Mouse (Mus musculus) regulatory T cell (primary cell): ENCODE data around the gene Clec16a.

Source experiments
- in situ Hi-C: fragments of 300-600 bp; cut with MboI, MseI; formaldehyde crosslinking; loops from one replicate; pipeline ENCODE4 v1.15.1; 2025; ENCODE audit warnings: high pct_unique_total_duplicates

Gene Clec16a

DNA sequence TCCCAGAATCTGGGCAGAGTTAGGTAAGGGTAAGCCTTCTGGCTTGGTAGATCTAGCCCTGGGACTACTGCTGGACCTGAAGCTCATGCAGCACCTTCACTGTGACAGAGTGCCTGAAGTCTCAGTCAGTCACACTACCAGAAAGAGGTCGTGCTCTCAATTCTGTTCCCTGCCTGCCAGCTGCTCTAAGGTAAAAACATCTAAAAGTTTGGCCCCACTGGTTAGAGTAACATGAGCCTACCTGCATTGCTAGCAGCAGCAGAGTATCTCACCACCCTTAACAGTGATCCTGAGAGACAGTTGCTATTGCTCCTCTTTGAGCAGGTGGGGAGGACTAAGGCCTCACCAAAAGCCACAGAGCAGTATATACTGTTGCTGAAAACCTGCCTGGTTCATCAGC lies 160.3 kb downstream of the Clec16a start:
- in situ Hi-C loops, result no loop called here

DNA sequence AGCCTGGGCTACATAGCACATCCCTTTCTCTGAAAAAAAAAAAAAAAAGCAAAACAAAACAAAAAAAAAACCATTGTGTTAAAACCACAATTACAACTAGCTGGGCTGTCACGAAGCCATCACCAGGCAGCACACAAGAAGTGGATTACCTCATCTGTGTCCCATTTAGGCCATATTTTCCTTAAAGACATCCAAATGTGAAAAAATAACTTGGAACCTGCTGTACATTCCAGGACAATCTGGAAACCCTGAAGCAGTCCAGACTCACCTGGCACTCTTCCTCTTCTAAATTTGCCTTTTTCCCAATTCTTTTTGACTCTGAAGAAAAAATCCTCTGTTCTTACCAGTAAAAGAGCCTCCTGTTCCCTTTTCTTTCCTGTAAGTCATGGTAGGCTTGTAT lies 166.4 kb downstream of the Clec16a start:
- in situ Hi-C loops, result no loop called here

DNA sequence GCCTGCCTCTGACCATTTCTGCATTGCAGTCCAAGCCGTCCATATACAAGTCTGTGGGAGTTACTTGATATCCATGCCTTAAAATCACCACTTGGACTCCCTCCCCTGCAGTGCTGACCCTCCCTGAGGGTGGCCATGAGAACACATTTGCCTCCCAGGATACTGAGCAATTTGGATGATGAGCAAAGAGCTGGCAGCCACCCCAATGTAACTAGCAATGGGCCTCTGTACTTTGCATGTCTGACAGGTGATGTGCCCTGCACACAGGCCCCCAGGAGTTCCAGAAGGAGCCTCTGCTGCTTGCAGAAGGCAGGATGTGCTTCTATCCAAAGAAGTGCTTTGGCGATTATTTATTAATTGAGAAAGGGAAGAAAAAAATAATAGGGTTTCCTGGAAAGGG lies 167.9 kb downstream of the Clec16a start:
- in situ Hi-C loops, result no loop called here

DNA sequence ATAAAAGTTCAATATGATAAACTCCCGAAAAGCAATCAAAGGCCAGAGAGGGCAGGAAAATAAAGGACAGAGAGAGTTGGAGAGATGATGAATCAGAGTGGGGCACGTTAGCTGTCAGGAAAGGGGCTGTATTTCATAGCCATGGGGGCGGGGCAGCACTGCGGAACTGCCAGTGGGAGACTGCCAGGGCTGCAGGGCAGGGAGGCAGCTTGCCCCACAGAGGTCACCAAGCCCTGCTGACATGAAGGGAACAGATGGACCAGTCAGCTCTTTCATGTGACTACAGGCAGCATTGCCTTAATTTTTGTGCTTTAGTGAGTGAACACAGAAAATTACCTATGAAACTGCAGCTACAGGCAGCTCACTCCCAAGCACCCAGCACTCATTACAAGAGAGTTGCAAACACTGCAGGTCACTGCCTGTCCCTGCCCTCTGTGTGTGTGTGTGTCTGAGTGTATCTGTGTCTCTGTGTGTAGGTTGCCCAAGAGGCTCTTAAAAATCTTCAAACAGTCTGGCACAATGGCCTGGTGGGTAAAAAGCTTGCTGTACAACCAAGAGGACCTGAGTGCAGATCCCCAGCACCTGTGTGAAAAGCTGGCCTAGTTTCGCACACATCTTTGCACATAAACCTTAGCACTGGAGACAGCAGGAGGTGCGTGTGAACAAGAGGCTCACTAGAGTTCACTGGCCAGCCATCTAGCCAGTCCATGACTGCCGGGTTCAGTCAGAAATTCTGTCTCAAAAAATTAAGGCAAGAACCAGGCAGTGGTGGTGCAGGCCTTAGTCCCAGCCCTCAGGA lies 168.5 kb downstream of the Clec16a start:
- in situ Hi-C loops, result no loop called here

DNA sequence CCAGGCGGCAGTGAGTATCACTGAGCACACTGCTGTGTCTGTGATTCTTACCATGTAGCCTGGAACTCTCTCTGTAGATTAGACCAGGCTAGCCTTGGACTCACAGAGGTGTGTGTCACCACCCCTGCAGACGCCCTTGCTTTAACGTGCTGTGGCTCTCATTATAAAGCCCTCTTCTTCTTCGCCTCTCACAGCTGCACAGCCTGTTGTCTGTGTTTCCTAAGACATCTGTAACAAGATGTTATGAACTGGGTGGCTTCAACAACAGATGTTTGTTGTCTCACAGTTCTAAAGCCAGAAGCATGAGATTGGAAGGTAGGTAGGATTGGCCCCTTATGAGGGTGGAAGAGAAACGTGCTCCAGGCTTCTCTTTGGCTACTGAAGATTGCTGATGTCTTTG lies 170.1 kb downstream of the Clec16a start:
- in situ Hi-C loops, result no loop called here

DNA sequence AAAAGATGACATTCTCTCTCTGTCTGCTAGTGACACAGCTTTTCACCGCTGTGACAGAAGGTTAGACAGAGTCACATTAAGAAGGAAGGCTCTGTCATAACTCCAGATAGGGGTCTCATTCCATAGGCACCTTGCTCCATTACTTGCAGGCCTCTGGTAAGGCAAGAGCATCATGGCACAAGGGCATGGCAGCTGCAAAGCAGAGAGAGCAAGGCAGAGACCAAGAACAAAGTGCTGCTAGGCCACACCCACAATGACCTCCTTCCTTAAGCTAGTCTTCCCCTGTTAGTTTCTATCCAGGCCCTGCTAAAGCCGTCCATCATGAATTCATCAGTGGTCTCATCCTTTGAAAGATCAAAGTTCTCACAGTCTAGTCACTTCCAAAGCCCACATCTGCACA lies 170.5 kb downstream of the Clec16a start:
- in situ Hi-C loops, result no loop called here

DNA sequence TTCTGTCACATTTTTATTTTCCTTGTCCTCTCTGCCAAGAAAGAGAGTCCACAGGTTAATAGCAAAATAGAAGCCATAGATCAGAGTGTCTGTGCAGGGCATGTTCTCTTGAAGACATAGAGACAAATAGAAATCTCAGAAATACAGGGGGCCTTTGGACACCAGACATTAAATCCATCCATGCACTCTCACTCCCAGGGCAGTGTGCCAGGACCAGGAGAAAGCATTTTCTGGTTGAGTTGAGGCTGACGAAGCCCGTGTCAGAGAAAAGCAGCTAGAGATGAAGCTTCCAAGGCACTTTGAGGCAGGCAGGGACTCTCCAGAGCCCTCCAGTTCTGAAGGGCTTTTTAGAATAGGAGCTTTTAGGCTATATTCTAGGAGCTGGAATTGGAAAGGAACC lies 171.6 kb downstream of the Clec16a start:
- in situ Hi-C loops, result no loop called here

DNA sequence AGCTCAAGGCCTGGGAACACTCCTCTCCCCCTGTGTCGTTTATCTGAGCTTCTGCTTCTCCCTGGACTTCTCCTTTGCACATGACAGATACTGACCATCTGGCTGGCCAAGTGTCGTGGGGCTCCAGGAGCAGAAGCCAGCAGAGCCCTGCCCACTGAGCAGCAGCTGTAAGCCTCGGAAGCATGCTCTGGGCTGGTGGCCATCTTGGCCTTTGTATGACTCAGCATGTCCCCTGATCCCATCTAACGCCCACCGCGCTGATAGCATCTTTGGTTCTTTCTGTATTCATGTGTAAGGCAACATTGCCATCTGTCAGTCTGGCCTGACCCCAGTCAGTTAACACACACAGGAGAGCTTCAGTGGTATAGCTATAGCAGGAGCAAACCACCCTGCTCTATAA lies 174.8 kb downstream of the Clec16a start:
- in situ Hi-C loops, result no loop called here

DNA sequence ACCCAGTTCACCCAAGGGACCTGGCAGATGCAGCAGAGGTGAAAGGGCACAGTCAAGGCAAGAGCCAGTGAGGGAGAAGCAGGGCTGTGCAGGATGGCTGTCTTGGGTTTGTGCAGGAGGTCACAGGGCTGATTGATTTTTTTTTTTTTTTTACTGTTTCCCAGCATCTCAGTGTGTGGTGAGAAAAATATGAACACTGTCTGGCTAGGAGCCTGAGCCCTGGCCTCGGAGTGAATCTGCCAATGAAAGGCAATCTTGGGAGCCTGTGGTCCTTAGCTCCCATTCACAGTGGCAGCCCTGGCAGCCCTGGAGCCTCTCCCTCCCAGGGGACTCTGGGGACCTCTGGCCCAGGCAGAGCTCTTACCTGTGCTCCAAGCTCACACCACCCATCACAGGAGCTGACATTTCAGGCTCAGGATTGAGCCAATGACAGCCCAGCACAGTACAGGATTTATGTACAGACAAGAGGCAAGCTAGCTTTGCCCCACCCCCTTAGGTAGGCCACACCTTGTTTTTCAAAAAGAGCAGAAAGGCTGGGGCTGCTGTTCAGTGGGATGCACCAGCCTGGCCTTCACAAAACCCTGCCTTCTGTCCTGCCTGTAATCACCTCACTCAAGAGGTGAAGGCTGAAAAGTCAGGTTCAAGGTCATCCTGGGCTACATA lies 177.9 kb downstream of the Clec16a start:
- in situ Hi-C loops, result no loop called here

DNA sequence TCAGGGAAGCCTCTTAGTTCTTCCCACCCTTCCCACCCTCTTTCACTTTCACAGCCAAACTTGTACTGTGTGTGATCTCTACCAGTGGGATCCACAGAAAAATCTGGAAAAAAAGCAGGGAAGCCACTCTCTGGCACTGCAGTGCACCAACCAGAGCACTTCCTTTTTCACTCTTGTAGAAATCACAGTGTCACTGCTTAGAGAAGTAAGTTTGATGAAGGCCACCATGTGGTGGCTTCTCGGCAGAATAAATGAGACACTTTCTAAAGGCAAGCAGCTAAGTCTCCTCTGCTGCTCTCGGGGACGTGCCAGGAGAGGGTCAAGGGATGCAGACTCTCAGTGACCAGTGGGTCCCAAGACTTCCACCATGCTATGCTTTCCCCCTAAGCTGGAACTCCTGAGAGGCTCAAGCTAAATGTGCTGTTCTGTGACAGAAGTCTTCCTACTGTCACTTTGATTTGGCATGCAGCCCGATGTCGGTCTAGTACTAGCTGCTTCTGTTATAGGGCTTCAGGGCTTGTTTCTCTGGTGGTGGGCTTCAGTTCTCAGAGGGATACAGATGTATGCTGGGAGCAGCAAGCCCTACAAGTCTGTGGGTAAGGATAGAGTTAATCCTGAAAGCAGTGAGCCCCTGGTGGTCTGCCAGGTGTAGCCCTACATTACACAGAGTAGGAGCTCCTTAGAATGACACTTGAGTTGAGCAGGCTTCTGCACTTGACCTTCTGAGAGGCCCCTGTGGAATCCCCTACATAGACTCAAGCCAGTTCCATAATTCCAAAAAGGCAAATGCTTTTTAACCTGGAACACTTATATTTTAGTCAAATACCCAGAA lies 178.9 kb downstream of the Clec16a start:
- in situ Hi-C loops, result no loop called here

DNA sequence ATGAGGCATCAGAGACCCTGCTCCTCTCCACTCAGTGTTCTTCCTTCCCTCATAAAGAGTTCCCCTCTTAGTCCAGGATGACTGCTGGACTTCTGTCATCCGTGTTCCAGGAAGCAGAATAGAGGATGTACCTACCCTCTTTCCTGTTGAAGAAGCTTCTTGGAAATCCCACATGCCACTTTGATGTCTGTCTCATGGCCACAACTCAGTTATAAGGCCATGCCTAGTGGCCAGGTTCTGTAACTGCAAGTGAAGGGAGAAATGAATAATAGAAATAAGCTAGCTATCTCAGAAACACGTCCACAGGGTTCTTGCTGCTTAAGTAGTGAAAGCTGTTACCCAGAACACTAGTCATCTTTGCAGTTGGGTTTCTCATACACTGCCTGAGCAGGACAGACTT lies 180.0 kb downstream of the Clec16a start:
- in situ Hi-C loops, result no loop called here

DNA sequence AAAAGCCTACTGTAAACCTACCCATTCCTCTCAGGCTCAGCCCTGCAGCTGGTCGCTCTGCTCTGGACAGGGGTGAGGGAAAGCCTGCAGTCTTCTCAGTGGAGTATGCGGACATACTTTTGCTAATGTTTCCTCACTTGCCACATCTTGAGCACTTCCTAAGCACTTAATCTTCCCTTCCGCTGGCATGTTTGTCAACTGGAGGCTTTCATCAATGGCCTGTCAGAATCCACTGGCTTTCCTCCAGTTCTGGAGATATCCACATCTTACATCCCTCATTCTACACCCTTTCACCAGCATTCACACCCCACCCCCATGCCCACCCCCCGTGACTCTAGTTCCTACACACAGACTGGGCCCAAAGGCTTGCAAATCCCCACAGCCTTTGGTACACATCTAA lies 182.5 kb downstream of the Clec16a start:
- in situ Hi-C loops, result no loop called here

DNA sequence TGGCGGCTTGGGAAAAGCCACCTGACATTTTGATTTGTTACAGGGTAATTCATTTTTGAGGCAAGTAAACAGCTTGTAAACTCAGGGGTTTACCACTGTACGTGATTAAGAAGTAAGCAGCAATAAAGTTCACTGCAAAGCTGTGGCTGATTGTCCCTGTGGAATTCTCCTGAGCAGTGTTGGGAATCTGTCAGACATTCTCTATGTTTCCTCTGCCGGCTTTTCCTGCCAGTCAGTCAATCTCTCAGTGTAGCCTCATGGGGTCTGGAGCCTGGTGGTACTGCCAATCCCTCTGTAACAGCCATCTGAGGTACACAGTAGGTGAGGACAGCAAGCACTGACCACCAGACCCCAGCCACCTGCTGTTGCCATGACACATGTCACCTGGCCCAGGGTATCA lies 183.7 kb downstream of the Clec16a start:
- in situ Hi-C loops, result no loop called here

DNA sequence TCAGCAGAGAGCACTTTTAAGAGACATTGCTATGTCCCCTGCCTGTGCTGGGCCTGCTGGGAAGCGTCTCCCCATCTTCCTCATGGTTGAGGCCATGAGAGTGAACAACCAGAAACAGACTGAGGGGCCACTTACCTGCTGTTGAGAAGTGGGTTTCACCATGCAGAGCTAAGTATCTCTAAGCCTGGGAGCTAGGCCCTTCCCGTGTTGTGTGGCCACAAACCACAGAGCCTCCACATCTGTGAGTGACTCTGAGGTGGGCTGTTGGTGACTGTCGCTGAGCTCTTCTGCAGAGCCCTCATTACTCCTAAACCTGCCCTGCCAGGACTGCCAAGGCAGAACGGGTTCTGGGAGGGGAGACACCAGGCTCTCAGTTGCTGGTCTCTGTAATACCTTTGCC lies 185.8 kb downstream of the Clec16a start:
- in situ Hi-C loops, result no loop called here

DNA sequence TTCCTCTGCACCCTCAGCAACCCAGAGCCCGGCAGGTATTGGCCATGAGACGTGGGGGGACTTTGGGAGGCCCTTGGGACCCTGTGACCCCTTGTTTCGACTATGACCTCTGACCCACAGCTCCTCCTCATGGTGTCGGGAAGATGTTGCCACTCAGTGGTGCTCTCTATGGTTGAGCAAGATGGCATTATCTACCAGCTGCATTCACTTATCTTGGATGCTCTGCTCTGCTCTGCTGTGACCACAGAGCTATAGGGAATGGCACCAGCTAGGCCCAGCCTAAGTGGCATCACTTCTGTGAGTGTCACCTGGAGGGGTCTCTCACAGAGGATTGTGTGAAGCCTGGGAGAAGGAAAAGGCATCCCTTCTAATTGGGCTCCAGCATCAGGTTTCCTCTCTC lies 186.6 kb downstream of the Clec16a start:
- in situ Hi-C loops, result no loop called here

DNA sequence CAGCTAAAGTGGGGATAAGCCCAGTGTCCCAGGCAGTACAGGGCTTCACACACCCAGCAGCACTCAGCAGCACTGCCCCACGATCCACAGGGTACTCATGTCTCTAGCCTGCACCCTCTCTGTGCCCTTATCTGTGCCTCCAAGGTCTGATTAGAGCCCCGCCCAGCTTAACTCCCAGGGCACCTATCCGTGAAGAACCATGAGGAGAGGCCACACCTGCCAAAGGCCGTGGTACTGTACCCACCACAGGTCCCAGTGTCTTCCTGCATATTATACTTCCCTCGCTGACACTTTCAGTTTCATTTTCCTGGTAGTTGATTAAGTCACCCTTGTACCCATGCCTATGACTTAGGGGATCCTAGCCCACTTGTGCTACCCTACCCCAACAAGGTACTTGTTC lies 187.3 kb downstream of the Clec16a start:
- in situ Hi-C loops, result no loop called here

DNA sequence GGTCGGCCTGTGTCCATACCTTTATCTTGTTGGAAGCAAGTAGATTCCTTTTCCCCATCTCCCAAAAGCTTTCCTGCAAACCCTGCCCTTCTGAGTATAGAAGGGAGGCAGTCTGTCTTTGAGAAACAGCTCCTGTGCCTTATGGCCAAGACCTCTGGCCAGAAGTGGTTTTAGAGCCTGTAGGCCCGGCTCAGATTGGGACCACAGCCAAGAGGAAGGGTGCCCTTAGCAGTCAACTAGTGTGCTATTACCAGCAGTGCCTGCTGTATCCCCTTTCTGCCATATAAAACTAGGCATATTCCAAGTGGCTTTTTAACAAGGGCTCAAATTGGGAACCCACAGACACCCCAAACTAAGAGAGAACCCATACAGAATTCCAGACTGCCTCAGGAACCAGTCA lies 190.6 kb downstream of the Clec16a start:
- in situ Hi-C loops, result loop anchor here (5.0 kb wide), 1 partner anchor 73 kb away; no protein-coding TSS in a partner anchor

DNA sequence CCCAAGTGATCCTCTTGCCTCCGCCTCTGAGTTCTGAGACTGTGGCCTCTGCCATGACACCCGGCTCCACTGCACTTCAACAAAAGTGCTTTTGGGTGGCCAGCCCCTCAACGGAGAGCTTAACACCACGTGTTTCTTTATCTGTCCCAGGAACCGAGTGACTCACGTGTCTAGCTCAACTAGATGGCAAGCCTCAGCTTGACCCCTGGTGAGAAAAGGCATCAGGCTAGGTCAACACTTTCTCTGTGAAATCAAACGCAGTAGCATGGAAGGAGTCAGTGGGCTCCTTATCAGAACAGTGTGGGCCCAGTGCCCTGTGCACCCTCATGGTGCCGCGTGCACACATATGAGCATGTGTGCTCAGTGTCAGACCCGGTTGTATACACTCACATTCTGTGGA lies 191.2 kb downstream of the Clec16a start:
- in situ Hi-C loops, result loop anchor here (5.0 kb wide), 1 partner anchor 74 kb away; no protein-coding TSS in a partner anchor

DNA sequence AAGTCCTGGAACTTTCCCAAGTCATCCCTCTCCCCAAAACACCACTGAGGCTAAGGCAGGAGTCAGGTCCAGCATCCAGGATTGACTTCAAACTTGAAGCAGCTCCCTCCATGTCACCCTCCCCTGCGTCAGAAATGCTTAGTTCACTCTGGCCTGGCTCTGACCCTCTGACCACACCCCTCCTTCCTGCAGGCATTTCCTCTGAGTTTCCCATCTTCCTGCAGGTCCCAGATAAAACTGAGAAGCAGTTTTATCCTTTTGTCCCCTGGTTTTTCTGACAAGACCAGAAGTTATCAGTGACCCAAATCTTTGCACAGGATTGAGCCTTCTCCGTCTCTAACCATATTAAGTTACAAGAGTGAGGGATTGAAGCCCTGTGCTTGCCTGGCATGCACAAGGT lies 192.4 kb downstream of the Clec16a start:
- in situ Hi-C loops, result loop anchor here (5.0 kb wide), 1 partner anchor 75 kb away; no protein-coding TSS in a partner anchor

DNA sequence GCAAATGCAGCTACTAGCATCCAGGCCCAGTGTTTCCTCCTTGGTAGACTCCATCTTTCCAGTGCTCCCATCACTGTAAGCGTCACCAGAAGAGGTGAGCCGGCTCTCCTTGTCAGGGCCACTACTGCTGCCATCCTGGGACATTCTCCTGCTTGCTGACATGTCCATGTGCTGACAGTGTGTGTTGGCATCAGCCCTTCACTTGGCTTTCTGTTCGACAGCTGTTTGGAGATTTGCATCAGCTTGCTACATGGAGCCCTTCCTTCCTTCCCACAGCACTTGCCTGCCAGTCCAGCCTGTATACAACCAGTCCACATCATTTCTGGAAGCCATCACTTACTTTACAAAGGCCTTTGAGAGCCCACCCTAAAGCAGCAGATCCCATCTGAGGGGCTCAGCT lies 193.7 kb downstream of the Clec16a start:
- in situ Hi-C loops, result loop anchor here (5.0 kb wide), 1 partner anchor 77 kb away; no protein-coding TSS in a partner anchor

DNA sequence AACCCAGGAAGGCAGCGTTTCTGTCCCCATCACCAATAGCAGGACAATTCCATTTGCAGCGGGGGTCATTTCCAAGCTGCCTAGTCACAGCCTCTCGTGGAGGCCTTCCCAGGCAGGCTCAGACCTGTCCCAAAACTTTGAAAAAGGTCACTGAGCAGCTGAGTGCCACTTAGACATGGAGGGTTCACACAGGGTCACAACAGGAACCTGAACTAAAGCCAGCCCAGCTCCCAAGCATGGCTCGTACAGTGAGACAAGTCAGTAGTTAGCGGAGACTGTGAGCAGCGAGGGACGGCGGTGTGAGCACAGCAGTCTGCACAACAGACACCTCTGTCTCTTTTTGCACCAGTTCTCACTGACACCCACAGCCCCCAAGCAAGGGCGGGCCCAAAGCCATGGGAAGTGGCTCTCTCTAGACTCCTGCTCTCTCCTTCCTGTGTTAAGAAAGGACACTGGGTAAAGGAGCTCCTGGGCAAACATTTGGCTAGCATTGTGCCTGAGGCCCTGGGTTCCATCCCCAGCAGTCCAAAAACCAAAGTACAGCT lies 194.8 kb downstream of the Clec16a start:
- in situ Hi-C loops, result loop anchor here (5.0 kb wide), 1 partner anchor 78 kb away; no protein-coding TSS in a partner anchor

DNA sequence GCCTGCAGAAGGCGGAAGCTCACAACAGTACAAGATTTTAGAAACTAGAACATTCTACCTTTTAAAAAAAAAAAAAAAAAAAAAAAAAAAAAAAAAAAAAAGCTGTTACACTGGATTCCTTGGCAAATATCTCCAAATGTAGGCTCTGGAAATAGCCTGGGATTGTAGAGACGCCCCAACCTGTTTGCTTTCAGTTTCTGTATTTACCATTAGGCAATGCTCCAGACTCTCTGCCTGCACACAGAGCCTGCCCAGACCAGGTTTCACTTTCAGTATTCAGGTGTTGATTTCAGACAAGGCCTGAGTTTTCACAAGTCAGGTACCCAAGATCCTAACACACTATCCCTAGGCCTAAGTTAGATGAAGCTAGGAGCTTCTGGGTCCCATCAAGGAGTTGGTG lies 195.9 kb downstream of the Clec16a start:
- in situ Hi-C loops, result no loop called here
